Mouse (Mus musculus) spleen, postnatal 14 days (tissue): Measurements from ENCODE around the gene Cacnb1.
A peak's percentile ranks its signal among the peaks of the same experiment; 100 is the strongest.

Experiments
- DNase-seq, 2 experiments: peaks; one replicate each; pipeline ENCODE4 v3.0.0; 2021 to 2022; ENCODE audit warnings: low spot score in 2 of 2

Gene Cacnb1

GRCm38 (mm10) chr11:98022555-98023371 lies at the start of gene Cacnb1:
Gene Cacnb1 (minus strand): TSS chr11:98023034.
- peak in 1 of 2 experiments; percentile 27 for DNase-seq

- DNase-seq: no peak
Observed at GRCm38 (mm10) chr11:98067255-98067654, 44.4 kb upstream of the Cacnb1 start.

- no peak for DNase-seq
Observed at GRCm38 (mm10) chr11:98066201-98066600, 43.4 kb upstream of the Cacnb1 start.

GRCm38 (mm10) chr11:98061904-98062562 lies 39.2 kb upstream of the Cacnb1 start:
- no peak for DNase-seq

- DNase-seq: no peak
Observed at GRCm38 (mm10) chr11:98061441-98061840, 38.6 kb upstream of the Cacnb1 start.

GRCm38 (mm10) chr11:98060104-98060692 lies 37.4 kb upstream of the Cacnb1 start:
- DNase-seq: no peak

GRCm38 (mm10) chr11:98059662-98060061 lies 36.8 kb upstream of the Cacnb1 start:
- DNase-seq: no peak

GRCm38 (mm10) chr11:98057998-98058397 lies 35.2 kb upstream of the Cacnb1 start:
- no peak for DNase-seq

GRCm38 (mm10) chr11:98057466-98057865 lies 34.6 kb upstream of the Cacnb1 start:
- no peak for DNase-seq

GRCm38 (mm10) chr11:98052989-98053834 lies 30.4 kb upstream of the Cacnb1 start, which contains the start of gene Stac2:
Gene Stac2 (minus strand): TSS chr11:98053462.
- peak; percentile 36 to 65 for DNase-seq

- DNase-seq: peak; percentile 29 to 61
Observed at GRCm38 (mm10) chr11:98052129-98052988, 29.5 kb upstream of the Cacnb1 start.

- no peak for DNase-seq
Observed at GRCm38 (mm10) chr11:98051611-98052128, 28.8 kb upstream of the Cacnb1 start.

GRCm38 (mm10) chr11:98050940-98051339 lies 28.1 kb upstream of the Cacnb1 start:
- no peak for DNase-seq

GRCm38 (mm10) chr11:98050520-98050815 lies 27.6 kb upstream of the Cacnb1 start:
- no peak for DNase-seq

- DNase-seq: no peak
Observed at GRCm38 (mm10) chr11:98049672-98050519, 27.1 kb upstream of the Cacnb1 start.

- no peak for DNase-seq
Observed at GRCm38 (mm10) chr11:98047745-98048144, 24.9 kb upstream of the Cacnb1 start.

- DNase-seq: no peak
Observed at GRCm38 (mm10) chr11:98046466-98046865, 23.6 kb upstream of the Cacnb1 start.

GRCm38 (mm10) chr11:98045596-98045995 lies 22.8 kb upstream of the Cacnb1 start:
- DNase-seq: no peak

GRCm38 (mm10) chr11:98044074-98044473 lies 21.2 kb upstream of the Cacnb1 start:
- DNase-seq: no peak

GRCm38 (mm10) chr11:98042741-98043140 lies 19.9 kb upstream of the Cacnb1 start:
- no peak for DNase-seq
